ENCODE assay signal across 21 mouse cellular contexts in genomic region chr12:56305758-56306157, GRCm38 (mm10). TPM values are rescaled to one million over a fixed set of nuclear protein-coding genes. Genes with fewer than 3 reads are reported as not detected.
DNase-seq lines count a peak whose midpoint lies in the region; ATAC-seq lines count a peak whose summit lies in the region.
"Had no signal": no experiment of that assay in that cellular context is flagged by ENCODE, and none has a peak within 500 bp of the region (broad histone marks: within the 10 kb centered on the region; RNA-seq: fewer than 3 reads in every experiment).

No protein-coding gene starts in this region.

- peak; percentile 61 for ATAC-seq in kidney, embryonic 15.5 days (replicated peaks; ENCODE audit: low FRiP score)
- no peak for ATAC-seq in lung, embryonic 15.5 days (ENCODE audit: borderline replicate concordance, extremely low read depth, low FRiP score, low TSS enrichment)
- ATAC-seq in forebrain, embryonic 16.5 days, result no peak
- ATAC-seq: forebrain, embryonic 15.5 days; hindbrain, postnatal 0 days had no signal

- 65% methylated on average over 6 of the region's 6 CpGs for WGBS in kidney, embryonic 15.5 days
- 44% methylated on average over 6 of the region's 6 CpGs for WGBS in lung, embryonic 15.5 days
- WGBS in forebrain, embryonic 16.5 days, result 76% methylated on average over 6 of the region's 6 CpGs

- no peak overlapping the region for H3K4me3 ChIP-seq in kidney, embryonic 15.5 days (replicated peaks)
- no peak overlapping the region for H3K4me3 ChIP-seq in lung, embryonic 15.5 days
- H3K4me3 ChIP-seq in forebrain, embryonic 16.5 days (replicated peaks; ENCODE audit: low read length), result no peak overlapping the region
- H3K4me3 ChIP-seq: forebrain, embryonic 15.5 days; heart, embryonic 12.5 days; limb, embryonic 10.5 days; liver, embryonic 15.5 days; stomach, embryonic 15.5 days had no signal

- no peaks in the 10 kb centered on the region for H3K27me3 ChIP-seq in kidney, embryonic 15.5 days
- H3K27me3 ChIP-seq in lung, embryonic 15.5 days, result no peaks in the 10 kb centered on the region
- H3K27me3 ChIP-seq in forebrain, embryonic 16.5 days (replicated peaks; ENCODE audit: control insufficient read depth, insufficient read depth, low read length), result peaks cover 1% of the 10 kb centered on the region; the same call in 1 of the 2 replicates
- H3K27me3 ChIP-seq: stomach, embryonic 15.5 days had no signal

- DNase-seq in kidney, adult 8-10 months, result no peak
- peak; percentile 65 for DNase-seq in gonadal fat pad, adult 2 months (ENCODE audit: low read depth)
- DNase-seq in lung, postnatal 36 days, result peak; percentile 74
- no peak for DNase-seq in heart, adult 8-10 months (ENCODE audit: low spot score)
- DNase-seq: adrenal gland, postnatal 25 days; cerebellum, adult 2 months; gastrocnemius, postnatal 10 days; heart, adult 11 months; kidney, adult 9 months; liver; thymus, postnatal 25 days had no signal

- H3K27ac ChIP-seq in kidney, embryonic 15.5 days, result no peak overlapping the region
- H3K27ac ChIP-seq in lung, embryonic 15.5 days, result peak overlapping the region; percentile 20; the same call in 1 of the 2 replicates
- H3K27ac ChIP-seq in forebrain, embryonic 16.5 days (ENCODE audit: low read length), result no peak overlapping the region
- H3K27ac ChIP-seq: forebrain, embryonic 15.5 days; hindbrain, postnatal 0 days; limb, embryonic 10.5 days; liver, embryonic 15.5 days; stomach, embryonic 15.5 days had no signal

- no peak overlapping the region for H3K4me2 ChIP-seq in kidney, embryonic 15.5 days
- H3K4me2 ChIP-seq in lung, embryonic 15.5 days, result no peak overlapping the region
- H3K4me2 ChIP-seq in forebrain, embryonic 16.5 days (ENCODE audit: low read length), result no peak overlapping the region
- H3K4me2 ChIP-seq: forebrain, embryonic 15.5 days; heart, embryonic 12.5 days; liver, embryonic 15.5 days; midbrain, embryonic 11.5 days; stomach, embryonic 15.5 days had no signal

- no peak overlapping the region for H3K9ac ChIP-seq in kidney, embryonic 15.5 days
- no peak overlapping the region for H3K9ac ChIP-seq in lung, embryonic 15.5 days
- no peak overlapping the region for H3K9ac ChIP-seq in forebrain, embryonic 16.5 days (replicated peaks; ENCODE audit: low read depth, low read length)
- H3K9ac ChIP-seq: forebrain, embryonic 15.5 days; heart, embryonic 12.5 days; liver, embryonic 15.5 days; stomach, embryonic 15.5 days had no signal

- no peaks in the 10 kb centered on the region for H3K9me3 ChIP-seq in kidney, embryonic 15.5 days (replicated peaks)
- H3K9me3 ChIP-seq in lung, embryonic 15.5 days, result no peaks in the 10 kb centered on the region
- no peaks in the 10 kb centered on the region for H3K9me3 ChIP-seq in forebrain, embryonic 16.5 days (ENCODE audit: control insufficient read depth, low read length)
- H3K9me3 ChIP-seq: forebrain, embryonic 15.5 days; heart, embryonic 12.5 days; limb, embryonic 10.5 days; liver, embryonic 15.5 days; stomach, embryonic 15.5 days had no signal

- H3K36me3 ChIP-seq in kidney, embryonic 15.5 days, result no peaks in the 10 kb centered on the region
- no peaks in the 10 kb centered on the region for H3K36me3 ChIP-seq in lung, embryonic 15.5 days
- no peaks in the 10 kb centered on the region for H3K36me3 ChIP-seq in forebrain, embryonic 16.5 days (ENCODE audit: control insufficient read depth, insufficient read depth)
- H3K36me3 ChIP-seq: forebrain, embryonic 15.5 days; heart, embryonic 12.5 days; limb, embryonic 10.5 days; liver, embryonic 15.5 days; stomach, embryonic 15.5 days had no signal

- 0 out of 2 replicates have a peak, but pooled peaks cover 3% of the 10 kb centered on the region for H3K4me1 ChIP-seq in kidney, embryonic 15.5 days
- H3K4me1 ChIP-seq in lung, embryonic 15.5 days, result no peaks in the 10 kb centered on the region; the same call in 1 of the 2 replicates
- H3K4me1 ChIP-seq in forebrain, embryonic 16.5 days (replicated peaks; ENCODE audit: control insufficient read depth, insufficient read depth, low read length), result peaks cover 10% of the 10 kb centered on the region
- H3K4me1 ChIP-seq: liver, embryonic 15.5 days had no signal

RNA-seq across cellular contexts. Expression of gene Mbip, which starts 39.9 kb away (rescaled TPM):
- 35.2 and 38.1 TPM in 2 replicates for polyA plus RNA-seq in kidney, embryonic 15.5 days (2015; fragmentation: Nextera tagmentation; extraction: Ambion mirVana)
- 5.5 and 7.0 TPM in 2 replicates for polyA plus RNA-seq in gonadal fat pad, adult 2 months (2012; rRNA removed)
- polyA plus RNA-seq in lung, embryonic 15.5 days (2015; fragmentation: Nextera tagmentation; extraction: Ambion mirVana), result 183 and 192 TPM in 2 replicates
- 1 to 10 TPM; 5.3 to 7.4 (median 6.5) TPM for total RNA-seq in heart, adult 8-10 months (2022)
- polyA plus RNA-seq in forebrain, embryonic 16.5 days (2015; fragmentation: Nextera tagmentation; extraction: Ambion mirVana), result 47.7 and 49.8 TPM in 2 replicates

Comparison
In these comparisons a context has a peak if more than half of its experiments do, and no peak if none do; other contexts are left out.
1. DNase-seq: peak in gonadal fat pad, adult 2 months (single experiment) and lung, postnatal 36 days (single experiment); none in kidney, adult 8-10 months (0 of 2) and heart, adult 8-10 months (single experiment).